Mouse (Mus musculus): ENCODE data around the gene Vps36.

DNA sequence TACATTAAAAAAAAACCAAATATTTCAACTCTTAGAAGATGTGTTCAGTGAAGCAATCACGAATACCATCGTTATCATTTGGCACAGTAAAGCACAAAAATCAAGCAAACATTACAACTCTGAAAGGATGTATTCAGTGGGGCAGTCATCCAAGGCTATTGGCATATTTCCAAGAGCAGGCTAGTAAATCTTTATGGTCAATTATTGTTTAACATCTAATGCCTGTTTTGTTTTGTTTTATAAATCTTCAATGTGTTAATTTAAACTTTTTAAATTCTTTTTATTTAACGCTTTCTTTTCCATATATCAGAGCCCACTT is 42.3 kb upstream of the Vps36 start:
- TF ChIP-seq CTCF (IDR thresholded peaks at IDR 0.05; ENCODE audit: low read depth): no peak
- TF ChIP-seq EP300 (IDR thresholded peaks at IDR 0.05; ENCODE audit: low read depth): no peak
